Mouse (Mus musculus) lung, postnatal 36 days (tissue): ENCODE measurements around the gene Epb41.
A peak's percentile ranks its signal among the peaks of the same experiment; 100 is the strongest.

ENCODE experiments used
- DNase-seq: peaks from one replicate; pipeline ENCODE4 v3.0.0; 2022; ENCODE audit warnings: mixed read lengths

Epb41 gene

GRCm38 (mm10) chr4:131881306-131881705 lies 193.8 kb downstream of the Epb41 start:
- DNase-seq: no peak

- DNase-seq: no peak
Observed at GRCm38 (mm10) chr4:131879692-131880091, 195.4 kb downstream of the Epb41 start.

DNA sequence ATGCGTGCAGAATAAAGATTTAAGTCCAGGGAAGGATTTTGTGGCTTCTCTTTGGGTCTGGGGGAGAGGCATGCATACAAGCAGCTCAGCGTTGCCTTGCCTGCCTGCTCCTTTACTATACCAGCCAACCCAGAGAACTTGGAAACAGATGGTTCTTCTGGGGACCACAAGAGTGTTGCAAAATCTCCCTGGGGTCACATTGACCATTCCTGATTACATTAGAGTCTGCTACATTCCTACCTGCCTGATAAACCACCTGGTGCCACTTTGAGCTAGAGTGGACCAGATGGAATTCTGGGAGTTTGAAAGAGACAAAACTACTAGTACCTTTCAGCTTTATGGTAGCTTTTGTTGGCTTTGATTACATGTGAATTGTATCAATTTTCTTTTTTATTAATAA lies 198.3 kb downstream of the Epb41 start:
- peak; percentile 66 for DNase-seq

DNA sequence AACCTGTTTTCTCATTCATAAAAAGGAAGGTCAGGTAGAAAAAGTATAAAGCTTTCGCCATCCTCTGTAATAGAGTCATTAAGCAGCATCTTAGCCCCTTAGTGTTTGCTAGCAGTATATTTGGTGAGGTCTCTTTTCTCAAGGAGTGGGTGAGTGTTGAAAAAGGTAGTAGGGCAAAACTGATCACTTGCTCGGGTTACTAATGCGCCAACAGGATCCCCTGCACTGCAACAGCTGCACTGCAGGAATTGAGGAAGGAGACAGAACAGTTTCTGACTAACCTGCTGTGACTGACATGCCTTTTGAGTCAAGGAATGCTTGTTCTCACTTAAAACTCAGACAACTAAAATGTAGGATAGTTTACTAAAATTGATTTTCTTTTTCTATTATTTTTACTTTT lies 199.9 kb downstream of the Epb41 start:
- no peak for DNase-seq

GRCm38 (mm10) chr4:131874567-131874966 lies 200.6 kb downstream of the Epb41 start:
- DNase-seq: no peak

DNA sequence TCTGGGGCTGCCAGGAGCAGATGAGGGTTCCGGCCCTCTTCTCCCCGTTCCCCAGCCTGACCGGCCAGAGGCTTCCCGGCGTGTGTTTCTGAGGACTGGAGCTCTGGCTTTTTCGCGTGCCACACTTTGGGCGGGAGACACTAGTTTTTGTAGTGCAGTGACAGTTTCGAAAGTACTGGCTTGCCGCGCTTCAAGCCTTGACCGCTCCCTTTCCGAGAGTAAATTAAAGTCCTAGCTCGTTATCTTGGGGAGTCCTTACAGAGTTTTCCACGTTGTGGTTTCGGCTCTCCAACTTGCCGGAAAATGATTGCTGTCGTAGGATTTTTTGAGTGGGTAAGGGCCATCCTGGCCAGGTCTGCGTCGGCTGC lies 201.0 kb downstream of the Epb41 start:
- no peak for DNase-seq
